Mouse (Mus musculus): ENCODE measurements at regions not wholly inside any gene's neighbourhood (a gene's known extent, or its start where the extent isn't known, plus 50 kb on each side); places are given as distances from the start of the nearest gene placed in this dataset.

DNA sequence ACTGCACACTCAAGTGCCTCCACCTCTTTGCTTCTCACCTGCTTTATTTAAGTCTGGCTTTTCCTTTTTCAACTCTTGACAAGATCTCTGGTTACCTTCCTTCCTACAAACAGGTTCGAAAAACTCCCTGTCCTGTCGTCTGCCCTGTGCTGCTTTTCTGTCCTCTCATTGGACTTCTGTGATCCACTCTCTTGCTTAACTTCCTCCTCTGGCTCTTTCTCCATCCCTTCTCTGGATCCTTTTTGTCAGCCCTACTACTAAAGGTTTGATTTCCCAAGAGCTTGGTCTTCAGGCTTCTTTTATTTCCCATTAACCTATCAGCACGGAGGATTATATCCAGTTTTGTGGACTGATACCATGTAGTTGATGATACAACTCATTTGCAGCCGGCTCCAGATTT lies 149.8 kb downstream of the Satb1 start:
- H3K4me1 ChIP-seq: no peaks in the 10 kb centered on the region; the same call in 1 of the 2 replicates
- H3K4me3 ChIP-seq: no peak overlapping the region
- H3K27ac ChIP-seq (replicated peaks): no peak overlapping the region
- H3K36me3 ChIP-seq: no peaks in the 10 kb centered on the region
- no peak for DNase-seq (ENCODE audit: low spot score)
- H3K27me3 ChIP-seq (ENCODE audit: low read depth, poor library complexity, severe bottlenecking): no peaks in the 10 kb centered on the region
- 90% methylated on average over 4 of the region's 4 CpGs for WGBS
- no peaks in the 10 kb centered on the region for H3K9me3 ChIP-seq (replicated peaks)

DNA sequence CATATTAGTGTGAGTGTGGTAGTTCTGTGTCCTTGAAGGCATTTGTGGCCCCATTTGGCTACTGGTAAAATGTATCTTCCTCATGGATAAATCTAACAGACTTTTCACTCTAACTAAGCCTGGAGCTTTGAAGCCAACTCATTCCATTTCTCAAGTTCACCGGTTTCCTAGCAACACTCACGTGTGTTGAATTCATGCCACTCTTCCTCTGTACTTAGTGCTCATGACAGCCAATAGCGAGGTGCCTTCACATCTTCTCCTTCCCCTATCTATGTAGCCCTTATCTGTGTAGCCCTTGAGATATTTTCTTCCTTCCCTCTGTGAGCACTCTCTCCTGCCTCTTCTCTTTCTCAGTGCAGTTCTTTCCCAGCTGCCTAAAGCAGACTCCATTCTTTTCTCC lies 150.7 kb downstream of the Satb1 start:
- 84% methylated on average over 3 of the region's 3 CpGs for WGBS
- no peaks in the 10 kb centered on the region; the same call in 1 of the 2 replicates for H3K4me1 ChIP-seq
- H3K9me3 ChIP-seq (replicated peaks): no peaks in the 10 kb centered on the region
- H3K27ac ChIP-seq (replicated peaks): no peak overlapping the region
- H3K27me3 ChIP-seq (ENCODE audit: low read depth, poor library complexity, severe bottlenecking): no peaks in the 10 kb centered on the region
- no peak for DNase-seq (ENCODE audit: low spot score)
- no peak overlapping the region for H3K4me3 ChIP-seq
- no peaks in the 10 kb centered on the region for H3K36me3 ChIP-seq

GRCm38 (mm10) chr17:51677451-51677850 lies 155.6 kb downstream of the Satb1 start:
- no peaks in the 10 kb centered on the region for H3K27me3 ChIP-seq (ENCODE audit: low read depth, poor library complexity, severe bottlenecking)
- no peak for DNase-seq (ENCODE audit: low spot score)
- 90% methylated on average over 8 of the region's 8 CpGs for WGBS

GRCm38 (mm10) chr17:51658408-51658807 lies 174.7 kb downstream of the Satb1 start:
- Histone ChIP-seq H3K4me1 (no peaks in the 10 kb centered on the region), H3K27ac (replicated peaks) (no peak overlapping the region), H3K36me3 (no peaks in the 10 kb centered on the region), H3K4me3 (no peak overlapping the region), H3K9me3 (replicated peaks) (no peaks in the 10 kb centered on the region), H3K27me3 (ENCODE audit: low read depth, poor library complexity, severe bottlenecking) (no peaks in the 10 kb centered on the region)
- DNase-seq (ENCODE audit: low spot score): no peak
- 91% methylated on average over 4 of the region's 4 CpGs for WGBS

More at GRCm38 (mm10) chr17:51677451-51677850, 155.6 kb downstream of the Satb1 start:
- Histone ChIP-seq H3K4me3 (no peak overlapping the region), H3K4me1 (no peaks in the 10 kb centered on the region; the same call in 1 of the 2 replicates), H3K36me3 (no peaks in the 10 kb centered on the region), H3K27ac (replicated peaks) (no peak overlapping the region), H3K9me3 (replicated peaks) (no peaks in the 10 kb centered on the region)

GRCm38 (mm10) chr17:51653881-51654280 lies 179.2 kb downstream of the Satb1 start:
- 80% methylated on average over 3 of the region's 3 CpGs for WGBS
- H3K36me3 ChIP-seq: no peaks in the 10 kb centered on the region
- no peak overlapping the region for H3K27ac ChIP-seq (replicated peaks)

GRCm38 (mm10) chr17:51651880-51652279 lies 181.2 kb downstream of the Satb1 start:
- WGBS: 89% methylated on average over 2 of the region's 2 CpGs
- Histone ChIP-seq H3K27me3 (ENCODE audit: low read depth, poor library complexity, severe bottlenecking) (no peaks in the 10 kb centered on the region), H3K9me3 (replicated peaks) (no peaks in the 10 kb centered on the region), H3K4me1 (no peaks in the 10 kb centered on the region), H3K4me3 (no peak overlapping the region), H3K27ac (replicated peaks) (no peak overlapping the region), H3K36me3 (no peaks in the 10 kb centered on the region)
- no peak for DNase-seq (ENCODE audit: low spot score)

More at GRCm38 (mm10) chr17:51653881-51654280, 179.2 kb downstream of the Satb1 start:
- Histone ChIP-seq H3K27me3 (ENCODE audit: low read depth, poor library complexity, severe bottlenecking) (no peaks in the 10 kb centered on the region), H3K9me3 (replicated peaks) (no peaks in the 10 kb centered on the region), H3K4me3 (no peak overlapping the region), H3K4me1 (no peaks in the 10 kb centered on the region)
- DNase-seq (ENCODE audit: low spot score): no peak

DNA sequence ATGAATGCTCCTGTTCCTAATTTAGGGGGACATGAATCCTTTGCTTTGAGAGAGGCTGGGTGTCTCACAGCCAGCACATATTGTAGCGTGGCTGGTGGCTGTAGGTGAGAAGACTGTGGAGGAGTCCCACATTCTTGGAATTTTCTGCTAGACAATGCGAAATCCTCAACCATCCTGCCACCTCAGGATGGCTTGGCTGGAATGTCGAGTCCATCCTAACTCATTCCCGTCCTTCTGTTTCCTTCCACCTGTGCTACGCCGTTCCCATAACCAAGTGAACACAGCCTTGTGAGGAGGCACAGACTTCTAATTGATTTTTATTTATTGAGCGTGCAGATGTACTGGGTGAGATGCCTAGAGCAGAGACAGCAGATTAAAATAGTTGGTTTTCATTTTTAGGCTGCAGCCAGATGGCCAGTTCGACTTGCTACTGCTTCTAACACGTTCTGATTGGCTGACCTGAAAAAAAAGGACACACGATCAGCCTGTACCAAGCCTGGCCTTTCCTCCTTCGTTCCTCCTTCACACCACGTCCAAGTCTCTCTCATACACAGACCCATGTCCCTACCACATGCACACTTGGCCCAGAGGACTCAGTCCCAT lies 183.8 kb downstream of the Satb1 start:
- no peaks in the 10 kb centered on the region for H3K4me1 ChIP-seq
- H3K27ac ChIP-seq (replicated peaks): no peak overlapping the region
- no peak for DNase-seq (ENCODE audit: low spot score)
- H3K9me3 ChIP-seq (replicated peaks): no peaks in the 10 kb centered on the region
- no peaks in the 10 kb centered on the region for H3K36me3 ChIP-seq
- WGBS: 90% methylated on average over 12 of the region's 12 CpGs
- no peak overlapping the region for H3K4me3 ChIP-seq
- no peaks in the 10 kb centered on the region for H3K27me3 ChIP-seq (ENCODE audit: low read depth, poor library complexity, severe bottlenecking)

GRCm38 (mm10) chr17:51646416-51646815 lies 186.7 kb downstream of the Satb1 start:
- 91% methylated on average over 2 of the region's 2 CpGs for WGBS
- Histone ChIP-seq H3K36me3 (no peaks in the 10 kb centered on the region), H3K27ac (replicated peaks) (no peak overlapping the region), H3K4me3 (no peak overlapping the region), H3K27me3 (ENCODE audit: low read depth, poor library complexity, severe bottlenecking) (no peaks in the 10 kb centered on the region), H3K4me1 (no peaks in the 10 kb centered on the region), H3K9me3 (replicated peaks) (no peaks in the 10 kb centered on the region)
- no peak for DNase-seq (ENCODE audit: low spot score)

DNA sequence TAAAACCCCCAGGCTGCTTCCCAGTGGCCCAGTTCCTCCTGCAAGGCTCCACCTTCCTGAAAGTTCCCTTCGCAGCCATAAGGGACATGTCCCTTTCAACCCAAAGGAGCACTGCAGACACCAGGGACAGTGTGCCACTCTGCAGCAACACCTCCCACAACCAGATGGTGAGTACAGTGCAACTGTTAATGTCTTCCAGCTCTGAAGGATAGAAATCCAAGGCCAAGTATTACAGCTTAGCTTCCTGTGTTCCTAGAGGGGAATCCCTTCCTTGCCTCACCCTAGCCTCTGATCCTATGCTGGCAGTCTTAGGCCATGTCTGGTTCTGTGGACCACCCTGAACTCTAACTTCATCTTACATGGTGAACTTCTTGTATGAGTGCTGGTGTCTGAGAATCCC lies 187.2 kb downstream of the Satb1 start:
- Histone ChIP-seq H3K27me3 (ENCODE audit: low read depth, poor library complexity, severe bottlenecking) (no peaks in the 10 kb centered on the region), H3K9me3 (replicated peaks) (no peaks in the 10 kb centered on the region), H3K36me3 (no peaks in the 10 kb centered on the region), H3K4me3 (no peak overlapping the region), H3K4me1 (no peaks in the 10 kb centered on the region), H3K27ac (replicated peaks) (no peak overlapping the region)
- 92% methylated on average over 1 of the region's 1 CpGs for WGBS
- no peak for DNase-seq (ENCODE audit: low spot score)

GRCm38 (mm10) chr17:51642682-51643081 lies 190.4 kb downstream of the Satb1 start:
- no peak for DNase-seq (ENCODE audit: low spot score)
- no peaks in the 10 kb centered on the region for H3K4me1 ChIP-seq
- H3K9me3 ChIP-seq (replicated peaks): no peaks in the 10 kb centered on the region
- H3K27ac ChIP-seq (replicated peaks): no peak overlapping the region
- WGBS: 91% methylated on average over 2 of the region's 2 CpGs
- H3K27me3 ChIP-seq (ENCODE audit: low read depth, poor library complexity, severe bottlenecking): no peaks in the 10 kb centered on the region
- H3K36me3 ChIP-seq: no peaks in the 10 kb centered on the region
- H3K4me3 ChIP-seq: no peak overlapping the region

DNA sequence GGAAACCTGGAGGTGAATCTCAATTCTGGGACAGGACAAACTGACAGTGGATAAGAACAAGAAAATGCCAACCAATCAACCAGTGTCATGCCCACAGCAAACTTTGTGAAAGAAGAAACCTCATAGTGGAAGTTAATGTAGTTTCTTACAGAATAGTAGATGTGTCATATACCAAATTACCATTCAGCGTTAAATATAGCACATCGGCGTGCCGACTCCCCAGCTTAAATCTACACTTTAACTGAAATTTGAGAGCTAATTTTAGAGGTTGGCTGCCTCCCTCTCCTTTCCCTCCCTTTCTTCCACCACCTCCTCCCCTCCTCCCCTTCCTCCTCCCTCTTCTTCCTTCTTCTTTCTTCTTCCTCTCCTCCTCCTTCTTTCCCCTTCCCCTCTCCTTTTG lies 197.2 kb downstream of the Satb1 start:
- Histone ChIP-seq H3K4me3 (no peak overlapping the region), H3K36me3 (no peaks in the 10 kb centered on the region), H3K4me1 (no peaks in the 10 kb centered on the region), H3K9me3 (replicated peaks) (no peaks in the 10 kb centered on the region), H3K27me3 (ENCODE audit: low read depth, poor library complexity, severe bottlenecking) (no peaks in the 10 kb centered on the region), H3K27ac (replicated peaks) (no peak overlapping the region)
- no peak for DNase-seq (ENCODE audit: low spot score)
- WGBS: 96% methylated on average over 4 of the region's 4 CpGs

- Histone ChIP-seq H3K4me1 (no peaks in the 10 kb centered on the region), H3K4me3 (no peak overlapping the region), H3K9me3 (replicated peaks) (no peaks in the 10 kb centered on the region), H3K27ac (replicated peaks) (no peak overlapping the region), H3K27me3 (ENCODE audit: low read depth, poor library complexity, severe bottlenecking) (no peaks in the 10 kb centered on the region), H3K36me3 (no peaks in the 10 kb centered on the region)
- 67% methylated on average over 2 of the region's 2 CpGs for WGBS
- no peak for DNase-seq (ENCODE audit: low spot score)
Measured at GRCm38 (mm10) chr17:51631574-51631973, 201.5 kb downstream of the Satb1 start.

- Histone ChIP-seq H3K4me3 (no peak overlapping the region), H3K36me3 (no peaks in the 10 kb centered on the region), H3K9me3 (replicated peaks) (no peaks in the 10 kb centered on the region), H3K27ac (replicated peaks) (no peak overlapping the region), H3K27me3 (ENCODE audit: low read depth, poor library complexity, severe bottlenecking) (no peaks in the 10 kb centered on the region), H3K4me1 (no peaks in the 10 kb centered on the region)
- peak; percentile 9 for DNase-seq (ENCODE audit: low spot score)
- WGBS: 80% methylated on average over 3 of the region's 3 CpGs
Measured at GRCm38 (mm10) chr17:51620528-51620927, 212.6 kb downstream of the Satb1 start.

DNA sequence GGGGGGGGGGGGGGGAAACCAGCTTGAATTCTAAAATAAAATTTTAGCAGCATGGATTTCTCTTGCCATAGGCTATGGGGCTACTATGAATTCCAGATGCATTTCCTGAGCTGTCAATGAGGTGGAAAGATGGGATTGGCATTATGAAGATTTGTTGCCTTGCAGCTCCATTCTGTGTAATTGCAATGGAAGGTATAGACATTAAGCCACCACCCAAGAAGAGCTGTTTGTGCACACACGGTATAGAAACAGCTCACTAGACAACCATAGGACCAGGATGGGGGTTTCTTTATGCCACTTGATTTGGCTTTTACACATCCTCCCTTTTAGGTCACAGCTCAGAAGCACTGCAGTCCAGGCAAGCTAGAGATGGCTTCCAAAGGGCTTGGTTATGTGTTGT lies 247.8 kb downstream of the Satb1 start:
- Histone ChIP-seq H3K36me3 (no peaks in the 10 kb centered on the region), H3K9me3 (replicated peaks) (no peaks in the 10 kb centered on the region), H3K27me3 (ENCODE audit: low read depth, poor library complexity, severe bottlenecking) (no peaks in the 10 kb centered on the region), H3K4me1 (peaks cover 10% of the 10 kb centered on the region), H3K4me3 (no peak overlapping the region), H3K27ac (replicated peaks) (no peak overlapping the region)
- no peak for DNase-seq (ENCODE audit: low spot score)
- WGBS: 58% methylated on average over 1 of the region's 1 CpGs
